ENCODE assay signal across 25 mouse cellular contexts in the genomic region with DNA sequence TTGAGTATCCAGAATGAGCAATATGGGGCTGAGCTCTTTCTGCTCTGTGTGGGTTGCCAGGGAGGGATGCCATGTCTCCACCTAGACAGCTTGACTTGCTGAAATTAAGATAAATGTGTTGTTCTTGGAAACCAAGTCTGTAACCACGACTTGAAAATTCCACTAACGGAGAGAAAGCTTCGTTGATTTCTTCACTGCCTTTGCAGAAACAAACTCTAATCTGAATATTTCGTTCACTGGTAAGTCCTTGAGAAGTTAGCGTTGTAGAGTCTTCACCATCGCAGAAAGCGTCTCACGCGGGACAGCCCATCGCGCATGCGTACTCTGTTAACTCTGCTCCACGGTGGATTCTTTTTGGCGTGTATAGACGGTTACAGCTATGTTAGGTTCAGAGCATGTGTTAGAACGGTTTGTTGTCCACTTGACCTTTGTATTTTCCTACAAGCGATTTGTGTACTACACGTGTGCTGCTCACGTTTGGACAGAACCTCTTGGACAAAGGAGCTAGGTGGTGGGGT. TPM values are rescaled to one million over a fixed set of nuclear protein-coding genes. Genes with fewer than 3 reads are reported as not detected.
DNase-seq lines count a peak whose midpoint lies in the region; ATAC-seq and TF ChIP-seq lines count a peak whose summit lies in the region.
"Had no signal": no experiment of that assay in that cellular context is flagged by ENCODE, and none has a peak within 500 bp of the region (broad histone marks: within the 10 kb centered on the region; RNA-seq: fewer than 3 reads in every experiment).

No protein-coding gene starts in this region.

- H3K4me2 ChIP-seq in heart, postnatal 0 days (ENCODE audit: low read depth, low read length): peak overlapping the region; percentile 9; the same call in 1 of the 2 replicates
- H3K4me2 ChIP-seq: forebrain, embryonic 12.5 days; heart, embryonic 12.5 days; hindbrain, embryonic 15.5 days; kidney, embryonic 15.5 days; midbrain, embryonic 12.5 days; neural tube, embryonic 13.5 days had no signal

- ATAC-seq in heart, postnatal 0 days (ENCODE audit: insufficient read depth, low read depth): no peak
- ATAC-seq: intestine, postnatal 0 days; lung, postnatal 0 days had no signal

- H3K4me1 ChIP-seq in heart, postnatal 0 days (ENCODE audit: control insufficient read depth, insufficient read depth): peaks cover 10% of the 10 kb centered on the region
- peaks cover 46% of the 10 kb centered on the region for H3K4me1 ChIP-seq in limb, embryonic 10.5 days

- TF ChIP-seq EP300 in heart, postnatal 0 days (IDR thresholded peaks at IDR 0.05; ENCODE audit: low read depth): no peak

- H3K9me3 ChIP-seq in heart, postnatal 0 days (replicated peaks; ENCODE audit: control insufficient read depth, low read length): no peaks in the 10 kb centered on the region
- no peaks in the 10 kb centered on the region for H3K9me3 ChIP-seq in limb, embryonic 10.5 days (replicated peaks)
- H3K9me3 ChIP-seq: embryonic facial prominence, embryonic 10.5 days; forebrain, embryonic 12.5 days; heart, embryonic 12.5 days; hindbrain, embryonic 15.5 days; kidney, embryonic 15.5 days; midbrain, embryonic 12.5 days; neural tube, embryonic 13.5 days had no signal

- no peak overlapping the region for H3K27ac ChIP-seq in heart, postnatal 0 days (ENCODE audit: low read depth)
- no peak overlapping the region for H3K27ac ChIP-seq in limb, embryonic 10.5 days
- H3K27ac ChIP-seq: embryonic facial prominence, embryonic 10.5 days; forebrain, embryonic 12.5 days; hindbrain, embryonic 15.5 days; kidney, embryonic 15.5 days; midbrain, embryonic 12.5 days; neural tube, embryonic 13.5 days had no signal

- peaks cover 4% of the 10 kb centered on the region; the same call in 1 of the 2 replicates for H3K27me3 ChIP-seq in heart, postnatal 0 days (ENCODE audit: control insufficient read depth, insufficient read depth, low read length)
- H3K27me3 ChIP-seq in limb, embryonic 10.5 days (ENCODE audit: low read depth, poor library complexity, severe bottlenecking): peaks cover 17% of the 10 kb centered on the region; the same call in 1 of the 2 replicates
- H3K27me3 ChIP-seq: hindbrain, embryonic 15.5 days; kidney, embryonic 15.5 days had no signal

- no peak overlapping the region for H3K4me3 ChIP-seq in heart, postnatal 0 days (ENCODE audit: low read depth, low read length)
- no peak overlapping the region for H3K4me3 ChIP-seq in limb, embryonic 10.5 days
- H3K4me3 ChIP-seq: embryonic facial prominence, embryonic 10.5 days; forebrain, embryonic 12.5 days; heart, embryonic 12.5 days; hindbrain, embryonic 15.5 days; kidney, embryonic 15.5 days; midbrain, embryonic 12.5 days; neural tube, embryonic 13.5 days had no signal

- WGBS in heart, postnatal 0 days: 76% methylated on average over 19 of the region's 19 CpGs
- 93% methylated on average over 19 of the region's 19 CpGs for WGBS in limb, embryonic 10.5 days

- no peak for DNase-seq in heart, postnatal 0 days (ENCODE audit: low spot score)
- no peak for DNase-seq in heart, adult 18-20 months
- peak; percentile 77 for DNase-seq in thymus, postnatal 0 days (ENCODE audit: low spot score)
- DNase-seq in thymus, adult 18-20 months: no peak
- peak; percentile 93 for DNase-seq in induced T-regulatory cell, adult 2 months (ENCODE audit: low read depth)
- no peak for DNase-seq in cerebellum, postnatal 36 days
- DNase-seq in kidney, postnatal 14 days: no peak
- DNase-seq in limb, embryonic 10.5 days (ENCODE audit: low spot score): no peak
- DNase-seq: B cell, adult 2 months; cerebellum, adult 8-10 months; gastrocnemius, postnatal 25 days; heart, postnatal 36 days had no signal

- TF ChIP-seq CTCF in heart, postnatal 0 days (IDR thresholded peaks at IDR 0.05; ENCODE audit: low read depth): no peak

- H3K36me3 ChIP-seq in heart, postnatal 0 days (replicated peaks; ENCODE audit: control insufficient read depth, insufficient read depth, low read length): no peaks in the 10 kb centered on the region
- H3K36me3 ChIP-seq in limb, embryonic 10.5 days: no peaks in the 10 kb centered on the region
- H3K36me3 ChIP-seq: embryonic facial prominence, embryonic 10.5 days; forebrain, embryonic 12.5 days; G1E; heart, embryonic 12.5 days; hindbrain, embryonic 15.5 days; kidney, embryonic 15.5 days; midbrain, embryonic 12.5 days; neural tube, embryonic 13.5 days had no signal

- no peak overlapping the region for H3K9ac ChIP-seq in heart, postnatal 0 days (replicated peaks; ENCODE audit: low read depth, low read length)
- H3K9ac ChIP-seq: forebrain, embryonic 12.5 days; heart, embryonic 12.5 days; hindbrain, embryonic 15.5 days; kidney, embryonic 15.5 days; midbrain, embryonic 12.5 days; neural tube, embryonic 13.5 days had no signal

RNA-seq across cellular contexts. Expression of a gene that starts 6.8 kb away (rescaled TPM):
- 0.08 and 1.7 TPM in 2 replicates for total RNA-seq in heart, postnatal 0 days (2014; rRNA removed; ENCODE audit: low replicate concordance)
- polyA plus RNA-seq in heart, postnatal 0 days (2015; fragmentation: Nextera tagmentation; extraction: Ambion mirVana): 0.12 and 0.18 TPM in 2 replicates
- 1 to 10 TPM in 1 of 2 experiments, under 1 TPM in 1; 0.10 to 1.1 TPM for total RNA-seq in heart, adult 18-20 months (2021)
- 40.0 and 43.5 TPM in 2 replicates for polyA plus RNA-seq in thymus, postnatal 0 days (2015; fragmentation: Nextera tagmentation; extraction: Ambion mirVana)
- 0.36 and 1.2 TPM in 2 replicates for polyA plus RNA-seq in limb, embryonic 10.5 days (2016; fragmentation: Nextera tagmentation; extraction: Ambion mirVana)
- polyA plus RNA-seq: G1E had no signal

RNA-seq across cellular contexts. Expression of a gene that starts 16.4 kb away (rescaled TPM):
- 1.2 TPM in 1 of 2 replicates, not detected in the other for total RNA-seq in heart, postnatal 0 days (2014; rRNA removed; ENCODE audit: low replicate concordance)
- polyA plus RNA-seq in heart, postnatal 0 days (2015; fragmentation: Nextera tagmentation; extraction: Ambion mirVana): 0.18 TPM in 1 of 2 replicates, not detected in the other
- not detected for total RNA-seq in heart, adult 18-20 months (2021)
- polyA plus RNA-seq in thymus, postnatal 0 days (2015; fragmentation: Nextera tagmentation; extraction: Ambion mirVana): 0.57 and 0.68 TPM in 2 replicates
- not detected in 2 replicates for polyA plus RNA-seq in limb, embryonic 10.5 days (2016; fragmentation: Nextera tagmentation; extraction: Ambion mirVana)
- total RNA-seq: common myeloid progenitor, adult 5-6 weeks; G1E had no signal
- polyA plus RNA-seq: embryonic facial prominence, embryonic 10.5 days; forebrain, embryonic 12.5 days; heart, embryonic 12.5 days; hindbrain, embryonic 15.5 days; intestine, postnatal 0 days; liver, embryonic 16.5 days; lung, postnatal 0 days; midbrain, embryonic 12.5 days; neural tube, embryonic 13.5 days; stomach, embryonic 14.5 days had no signal

Comparison
In these comparisons a context has a peak if more than half of its experiments do, and no peak if none do; other contexts are left out.
1. DNase-seq: peak in thymus, postnatal 0 days (single experiment) and induced T-regulatory cell, adult 2 months (single experiment); none in heart, postnatal 0 days (single experiment), heart, adult 18-20 months (0 of 2), thymus, adult 18-20 months (0 of 2), cerebellum, postnatal 36 days (0 of 2), kidney, postnatal 14 days (single experiment) and limb, embryonic 10.5 days (single experiment).
2. RNA of a gene that starts 6.8 kb away (polyA plus RNA-seq): 40.0 to 43.5 TPM in thymus, postnatal 0 days; 0.36 to 1.2 TPM in limb, embryonic 10.5 days and 0.12 to 0.18 TPM in heart, postnatal 0 days; every median in the first group is over 10 times any median in the second.